Mouse (Mus musculus): ENCODE measurements at regions not wholly inside any gene's neighbourhood (a gene's known extent, or its start where the extent isn't known, plus 50 kb on each side); places are given as distances from the start of the nearest gene placed in this dataset.

DNA sequence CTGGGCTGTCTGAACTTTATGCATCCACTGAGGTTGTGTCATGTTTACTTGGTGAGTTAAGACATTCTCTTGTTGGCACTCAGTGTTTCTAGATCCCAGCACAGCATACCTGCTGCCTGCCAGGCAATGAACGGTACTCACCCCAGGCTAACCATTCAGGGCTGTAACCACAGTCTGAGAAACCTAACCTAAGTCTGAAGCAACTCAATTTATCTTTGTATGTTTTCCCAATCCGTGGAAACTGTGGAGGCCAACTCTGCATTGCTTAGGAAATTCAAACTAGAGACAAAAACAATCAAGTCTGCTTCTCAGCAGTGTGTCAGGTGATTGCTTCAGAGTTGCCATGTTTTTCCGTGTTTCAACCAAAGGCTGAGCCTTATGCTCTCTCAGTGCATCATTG, 118.5 kb upstream of the Ccdc122 start:
- Histone ChIP-seq H3K4me2 (no peak overlapping the region), H3K36me3 (ENCODE audit: insufficient read depth) (no peaks in the 10 kb centered on the region), H3K9ac (no peak overlapping the region), H3K9me3 (ENCODE audit: low read depth, low read length) (no peaks in the 10 kb centered on the region), H3K4me3 (ENCODE audit: low read depth, low read length) (no peak overlapping the region), H3K4me1 (ENCODE audit: insufficient read depth) (no peaks in the 10 kb centered on the region), H3K27ac (ENCODE audit: low read depth) (no peak overlapping the region), H3K27me3 (ENCODE audit: insufficient read depth, low read length) (no peaks in the 10 kb centered on the region)
- no peak for DNase-seq
- 50% methylated on average over 3 of the region's 3 CpGs for WGBS
- TF ChIP-seq CTCF (IDR thresholded peaks at IDR 0.05; ENCODE audit: low read depth) = no peak
- no peak for ATAC-seq (ENCODE audit: insufficient read depth)

GRCm38 (mm10) chr14:76917139-76917929, 119.2 kb upstream of the Ccdc122 start:
- Histone ChIP-seq H3K4me3 (ENCODE audit: low read depth, low read length) (no peak overlapping the region), H3K9me3 (ENCODE audit: low read depth, low read length) (no peaks in the 10 kb centered on the region), H3K4me2 (no peak overlapping the region), H3K36me3 (ENCODE audit: insufficient read depth) (no peaks in the 10 kb centered on the region), H3K27me3 (ENCODE audit: insufficient read depth, low read length) (no peaks in the 10 kb centered on the region), H3K4me1 (ENCODE audit: insufficient read depth) (0 out of 2 replicates have a peak, but pooled peaks cover 2% of the 10 kb centered on the region), H3K9ac (no peak overlapping the region), H3K27ac (ENCODE audit: low read depth) (no peak overlapping the region)
- TF ChIP-seq CTCF (IDR thresholded peaks at IDR 0.05; ENCODE audit: low read depth) = no peak
- 64% methylated on average over 10 of the region's 10 CpGs for WGBS
- DNase-seq = no peak
- no peak for ATAC-seq (ENCODE audit: insufficient read depth)

GRCm38 (mm10) chr14:76913850-76914249, 122.7 kb upstream of the Ccdc122 start:
- ATAC-seq (ENCODE audit: insufficient read depth) (no peak; the same call in 1 of the 2 replicates), DNase-seq (no peak)
- Histone ChIP-seq H3K4me1 (ENCODE audit: insufficient read depth) (0 out of 2 replicates have a peak, but pooled peaks cover 8% of the 10 kb centered on the region), H3K9me3 (ENCODE audit: low read depth, low read length) (no peaks in the 10 kb centered on the region), H3K27me3 (ENCODE audit: insufficient read depth, low read length) (no peaks in the 10 kb centered on the region), H3K27ac (ENCODE audit: low read depth) (no peak overlapping the region), H3K4me2 (no peak overlapping the region), H3K4me3 (ENCODE audit: low read depth, low read length) (no peak overlapping the region), H3K9ac (no peak overlapping the region), H3K36me3 (ENCODE audit: insufficient read depth) (no peaks in the 10 kb centered on the region)
- TF ChIP-seq CTCF (IDR thresholded peaks at IDR 0.05; ENCODE audit: low read depth) = no peak
- WGBS = 85% methylated on average over 3 of the region's 3 CpGs

- Histone ChIP-seq H3K9me3 (ENCODE audit: low read depth, low read length) (no peaks in the 10 kb centered on the region), H3K27me3 (ENCODE audit: insufficient read depth, low read length) (no peaks in the 10 kb centered on the region), H3K4me1 (ENCODE audit: insufficient read depth) (peaks cover 8% of the 10 kb centered on the region; the same call in 1 of the 2 replicates), H3K27ac (ENCODE audit: low read depth) (no peak overlapping the region), H3K4me3 (ENCODE audit: low read depth, low read length) (no peak overlapping the region), H3K36me3 (ENCODE audit: insufficient read depth) (no peaks in the 10 kb centered on the region), H3K4me2 (no peak overlapping the region), H3K9ac (no peak overlapping the region)
- DNase-seq = no peak
- 0 out of 2 replicates have a peak, but pooled peaks have one; percentile 24 for ATAC-seq (ENCODE audit: insufficient read depth)
- no peak for TF ChIP-seq CTCF (IDR thresholded peaks at IDR 0.05; ENCODE audit: low read depth)
- 18% methylated on average over 8 of the region's 8 CpGs for WGBS
Observed at GRCm38 (mm10) chr14:76912301-76913001, 124.1 kb upstream of the Ccdc122 start.

- H3K27ac ChIP-seq (ENCODE audit: low read depth) = no peak overlapping the region
- no peak for TF ChIP-seq CTCF (IDR thresholded peaks at IDR 0.05; ENCODE audit: low read depth)
- peaks cover 8% of the 10 kb centered on the region; the same call in 1 of the 2 replicates for H3K4me1 ChIP-seq (ENCODE audit: insufficient read depth)
- H3K27me3 ChIP-seq (ENCODE audit: insufficient read depth, low read length) = no peaks in the 10 kb centered on the region
- no peak overlapping the region for H3K9ac ChIP-seq
- no peaks in the 10 kb centered on the region for H3K36me3 ChIP-seq (ENCODE audit: insufficient read depth)
- ATAC-seq (ENCODE audit: insufficient read depth) (no peak), DNase-seq (no peak)
- H3K4me2 ChIP-seq = no peak overlapping the region
- no peaks in the 10 kb centered on the region for H3K9me3 ChIP-seq (ENCODE audit: low read depth, low read length)
- 85% methylated on average over 5 of the region's 5 CpGs for WGBS
- H3K4me3 ChIP-seq (ENCODE audit: low read depth, low read length) = no peak overlapping the region
Observed at GRCm38 (mm10) chr14:76911271-76911670, 125.3 kb upstream of the Ccdc122 start.

GRCm38 (mm10) chr14:76910186-76910585, 126.4 kb upstream of the Ccdc122 start:
- Histone ChIP-seq H3K4me3 (ENCODE audit: low read depth, low read length) (no peak overlapping the region), H3K9ac (no peak overlapping the region), H3K27ac (ENCODE audit: low read depth) (no peak overlapping the region), H3K4me1 (ENCODE audit: insufficient read depth) (peaks cover 8% of the 10 kb centered on the region; the same call in 1 of the 2 replicates), H3K36me3 (ENCODE audit: insufficient read depth) (no peaks in the 10 kb centered on the region), H3K9me3 (ENCODE audit: low read depth, low read length) (no peaks in the 10 kb centered on the region), H3K4me2 (no peak overlapping the region), H3K27me3 (ENCODE audit: insufficient read depth, low read length) (no peaks in the 10 kb centered on the region)
- ATAC-seq (ENCODE audit: insufficient read depth) = no peak
- no peak for DNase-seq
- no peak for TF ChIP-seq CTCF (IDR thresholded peaks at IDR 0.05; ENCODE audit: low read depth)
- WGBS = 82% methylated on average over 5 of the region's 5 CpGs

- no peak for ATAC-seq (ENCODE audit: insufficient read depth)
- H3K4me2 ChIP-seq = no peak overlapping the region
- DNase-seq = no peak
- H3K4me3 ChIP-seq (ENCODE audit: low read depth, low read length) = no peak overlapping the region
- H3K9ac ChIP-seq = no peak overlapping the region
- WGBS = 58% methylated on average over 5 of the region's 5 CpGs
- no peak for TF ChIP-seq CTCF (IDR thresholded peaks at IDR 0.05; ENCODE audit: low read depth)
- H3K9me3 ChIP-seq (ENCODE audit: low read depth, low read length) = no peaks in the 10 kb centered on the region
- peaks cover 12% of the 10 kb centered on the region; the same call in 1 of the 2 replicates for H3K4me1 ChIP-seq (ENCODE audit: insufficient read depth)
- H3K27ac ChIP-seq (ENCODE audit: low read depth) = no peak overlapping the region
- no peaks in the 10 kb centered on the region for H3K36me3 ChIP-seq (ENCODE audit: insufficient read depth)
- H3K27me3 ChIP-seq (ENCODE audit: insufficient read depth, low read length) = no peaks in the 10 kb centered on the region
Observed at GRCm38 (mm10) chr14:76907941-76908340, 128.6 kb upstream of the Ccdc122 start.

Measured in lung, embryonic 14.5 days (tissue).